Mouse (Mus musculus) c-Kit-positive CD71-negative TER-119-negative erythroid progenitor cells, embryonic 14.5 days (primary cell): Measurements from ENCODE around the gene Daw1.

ENCODE experiments used
- DNase-seq: peaks from one replicate; pipeline ENCODE4 v3.0.0-alpha.2; 2013; ENCODE audit warnings: low read depth

The Daw1 gene

DNA sequence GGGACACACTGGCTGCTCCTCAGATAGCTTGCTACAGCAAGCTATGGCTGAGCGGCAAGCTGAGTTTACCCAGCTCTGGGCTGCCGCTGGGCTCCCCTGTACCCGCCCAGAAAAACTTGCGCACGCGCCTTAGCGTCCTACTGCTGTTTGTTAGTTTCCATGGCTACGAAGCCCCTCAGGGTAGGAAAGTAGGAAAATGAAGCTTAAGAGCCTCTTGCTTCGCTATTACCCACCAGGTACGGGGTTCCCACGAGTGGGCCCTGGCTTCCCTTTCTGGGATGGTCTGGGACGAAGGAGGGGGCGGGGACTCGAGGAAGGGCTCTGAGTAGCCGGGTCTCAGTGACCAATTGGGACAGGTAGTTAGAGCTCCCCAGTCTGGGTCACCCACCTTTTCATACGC, at the start of gene Daw1:
Daw1 (plus strand) TSS at position 150 of the 400 bp plus-strand sequence.
- DNase-seq = peak; percentile 54

DNA sequence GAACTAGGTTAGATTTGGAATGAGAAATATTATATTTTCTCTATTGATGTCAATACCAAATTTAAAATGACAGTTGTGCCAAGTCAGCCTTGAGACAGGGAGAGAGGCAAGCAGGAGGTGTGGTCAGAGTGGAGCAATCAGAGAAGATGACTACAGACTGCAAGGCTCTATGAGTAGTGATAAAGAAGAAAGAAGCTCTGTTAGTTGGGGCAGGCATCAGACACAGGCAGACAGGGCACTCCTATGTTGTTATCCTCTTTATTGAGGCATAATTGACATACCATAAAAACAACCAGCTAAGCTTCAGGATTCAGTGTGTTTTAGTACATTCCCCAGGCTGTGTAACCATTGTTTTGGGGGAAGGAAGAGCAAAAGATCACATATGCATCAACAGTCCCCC, 48.6 kb upstream of the Daw1 start:
- DNase-seq = no peak

DNA sequence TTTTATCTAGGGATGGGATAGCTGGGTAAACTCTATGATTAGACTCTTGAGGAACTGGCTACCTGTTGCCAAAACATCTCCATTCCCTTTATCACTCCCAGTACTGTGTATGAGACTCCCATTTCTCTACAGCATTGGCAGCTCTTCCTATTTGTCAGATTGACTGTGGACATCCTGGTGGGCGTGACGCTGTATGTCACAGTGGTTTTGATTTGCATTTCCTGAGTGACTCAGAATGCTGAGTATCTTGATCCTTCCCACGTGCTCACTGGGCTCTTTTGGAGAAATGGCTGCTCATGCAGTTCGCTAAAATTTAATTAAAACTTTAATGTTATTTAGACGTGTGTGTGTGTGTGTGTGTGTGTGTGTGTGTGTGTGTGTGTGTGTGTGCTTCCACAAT, 47.8 kb upstream of the Daw1 start:
- DNase-seq = no peak

GRCm38 (mm10) chr1:83116447-83117137, 43.0 kb upstream of the Daw1 start, which contains the start of gene Ccl20:
TSS of gene Ccl20 (plus strand) at chr1:83116766.
- DNase-seq = no peak

DNA sequence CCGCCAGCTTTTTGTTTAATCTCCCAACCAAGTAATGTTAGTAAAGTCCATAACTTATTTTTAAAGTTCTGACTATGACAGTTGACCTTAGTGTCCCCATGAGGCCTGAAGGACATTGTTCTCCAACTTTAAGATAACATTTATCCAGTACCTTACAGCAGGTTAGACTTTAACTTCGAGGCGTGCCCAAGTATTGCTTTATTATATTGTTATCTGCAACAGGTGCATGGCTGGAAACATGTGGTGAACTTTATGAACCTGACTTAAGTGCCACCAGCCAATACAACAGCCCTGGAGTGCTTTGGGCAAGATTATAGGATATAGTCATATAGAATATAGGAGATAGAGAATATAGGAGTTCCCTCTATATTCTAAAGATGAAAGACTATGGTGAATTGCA, 42.3 kb upstream of the Daw1 start:
- DNase-seq = no peak

DNA sequence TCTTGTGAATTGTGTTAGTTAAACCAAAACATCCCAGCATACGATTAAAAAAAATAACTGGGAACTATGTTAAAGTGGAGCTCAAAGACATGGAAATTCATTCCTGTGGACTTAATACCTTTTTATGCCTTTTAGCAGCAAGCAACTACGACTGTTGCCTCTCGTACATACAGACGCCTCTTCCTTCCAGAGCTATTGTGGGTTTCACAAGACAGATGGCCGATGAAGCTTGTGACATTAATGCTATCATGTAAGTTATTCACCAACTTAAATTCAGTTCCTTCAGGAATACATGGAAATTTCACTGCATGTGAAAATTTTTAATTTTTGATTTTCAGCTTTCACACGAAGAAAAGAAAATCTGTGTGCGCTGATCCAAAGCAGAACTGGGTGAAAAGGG, 41.9 kb upstream of the Daw1 start:
- DNase-seq = no peak

- no peak for DNase-seq
Measured at GRCm38 (mm10) chr1:83119903-83120302, 39.6 kb upstream of the Daw1 start.

DNA sequence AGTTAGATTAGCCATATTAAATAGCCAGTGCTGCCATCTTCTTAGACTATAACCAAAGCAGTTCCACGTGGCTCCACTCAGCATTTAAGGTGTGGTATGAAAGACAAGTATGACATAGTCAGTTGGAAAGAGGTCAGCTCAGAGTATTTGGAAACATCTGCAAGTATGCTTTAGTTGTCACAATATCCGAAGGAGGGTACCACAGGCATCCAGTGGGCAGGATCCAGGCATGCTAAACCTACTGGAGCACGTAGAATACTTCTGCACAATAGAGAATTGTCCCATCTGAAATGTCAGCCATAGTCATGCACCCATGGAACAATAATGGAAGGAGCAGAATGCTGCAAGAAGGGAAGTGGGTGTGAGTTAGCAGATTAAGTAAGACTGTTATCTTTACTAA, 39.2 kb upstream of the Daw1 start:
- no peak for DNase-seq

- no peak for DNase-seq
Measured at GRCm38 (mm10) chr1:83123201-83123600, 36.4 kb upstream of the Daw1 start.

DNA sequence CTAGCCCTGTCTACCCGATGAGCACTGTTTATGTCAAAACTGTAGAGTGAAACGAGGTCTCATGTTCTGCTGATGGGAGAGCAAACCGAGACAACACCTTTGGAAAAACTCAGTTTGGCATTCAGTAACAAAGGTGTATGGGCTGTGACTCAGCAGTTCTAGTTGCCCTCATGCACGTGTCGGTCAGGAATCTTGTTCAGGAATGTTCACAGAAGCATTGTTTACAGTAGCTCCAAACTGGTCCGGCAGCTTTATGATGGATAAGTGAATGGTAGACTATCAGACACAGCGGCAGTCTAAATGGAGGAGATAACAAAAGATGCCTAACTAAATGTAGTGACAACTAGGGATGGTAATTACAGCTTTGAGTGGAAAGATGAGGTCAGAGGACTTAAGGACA, 23.7 kb upstream of the Daw1 start:
- DNase-seq = no peak

DNA sequence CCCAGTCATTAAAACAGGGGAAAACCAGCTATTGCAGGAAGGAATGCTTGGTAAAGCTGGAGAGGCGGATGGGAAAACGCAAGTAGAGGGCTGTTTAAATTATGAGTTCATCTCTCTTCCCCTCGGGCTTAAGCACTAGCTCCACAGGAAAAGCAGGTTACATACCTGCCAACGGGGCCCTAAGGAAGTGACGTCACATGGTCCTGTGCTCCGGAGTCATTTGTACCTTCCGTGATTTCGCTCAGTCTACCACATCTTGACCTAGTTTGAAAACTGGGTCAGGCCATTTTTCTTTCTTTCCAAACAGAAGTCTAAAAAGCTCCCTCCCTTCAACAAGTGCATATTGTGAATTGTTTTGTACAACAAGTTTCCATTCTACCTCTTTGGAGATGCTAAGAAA, 21.7 kb upstream of the Daw1 start:
- DNase-seq = no peak

- DNase-seq = no peak
Measured at GRCm38 (mm10) chr1:83138721-83139120, 20.8 kb upstream of the Daw1 start.

DNA sequence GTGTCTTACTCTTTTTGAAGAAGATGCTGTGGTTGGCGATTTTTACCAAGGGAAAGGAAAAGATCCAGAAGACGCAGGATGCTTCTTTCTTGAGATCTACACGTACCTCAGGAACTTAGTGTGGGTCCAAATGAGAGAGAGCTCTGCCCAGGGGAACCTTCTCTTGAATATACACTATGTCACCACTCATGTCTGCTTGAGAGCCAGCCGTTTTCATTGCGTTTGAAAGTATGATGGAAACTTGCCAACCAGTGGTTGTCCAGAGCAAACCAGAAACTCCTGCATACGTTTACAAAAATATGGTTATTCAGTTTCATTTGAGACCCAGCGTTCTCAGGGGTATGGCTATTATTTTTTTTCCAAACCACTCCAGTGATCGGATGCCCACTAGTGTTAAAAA, 18.0 kb upstream of the Daw1 start:
- no peak for DNase-seq

DNA sequence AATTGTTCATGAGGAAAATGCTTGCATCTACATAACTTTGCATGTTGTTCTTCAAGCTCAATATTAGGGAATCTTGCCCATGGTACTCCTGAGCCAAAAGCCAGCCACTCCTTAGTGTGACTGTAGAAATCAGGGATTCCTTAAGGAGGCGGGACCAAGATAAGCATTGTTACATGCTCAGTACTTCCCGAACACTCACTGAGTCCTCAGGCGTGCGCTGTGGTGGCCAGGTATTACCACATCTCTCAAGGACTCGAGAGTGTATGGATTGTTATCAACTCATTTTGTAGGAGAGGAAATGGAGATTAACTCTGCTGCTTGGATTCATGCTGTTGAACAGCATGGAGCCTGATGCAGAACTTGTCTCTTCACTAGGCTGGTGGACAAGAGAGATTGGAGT, 17.5 kb upstream of the Daw1 start:
- DNase-seq = no peak

DNA sequence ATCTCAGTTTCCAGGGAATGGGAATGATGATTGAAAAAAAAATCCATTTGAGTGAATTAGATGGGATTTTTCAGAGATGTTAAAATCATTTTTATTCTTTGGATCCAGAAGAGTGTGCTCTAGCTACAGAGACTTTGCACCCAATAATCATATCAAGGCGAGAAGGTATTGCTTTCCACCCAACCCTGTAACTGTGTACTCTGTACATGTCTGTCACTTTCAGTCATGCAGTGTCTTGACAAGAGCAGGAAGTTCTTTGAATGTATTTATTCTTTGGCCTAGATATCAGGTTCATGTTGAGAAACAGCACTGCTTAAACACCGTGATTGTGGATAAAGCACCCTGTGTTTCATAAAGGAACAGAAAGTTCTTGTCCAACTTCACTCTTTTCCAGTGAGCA, 13.0 kb upstream of the Daw1 start:
- no peak for DNase-seq

DNA sequence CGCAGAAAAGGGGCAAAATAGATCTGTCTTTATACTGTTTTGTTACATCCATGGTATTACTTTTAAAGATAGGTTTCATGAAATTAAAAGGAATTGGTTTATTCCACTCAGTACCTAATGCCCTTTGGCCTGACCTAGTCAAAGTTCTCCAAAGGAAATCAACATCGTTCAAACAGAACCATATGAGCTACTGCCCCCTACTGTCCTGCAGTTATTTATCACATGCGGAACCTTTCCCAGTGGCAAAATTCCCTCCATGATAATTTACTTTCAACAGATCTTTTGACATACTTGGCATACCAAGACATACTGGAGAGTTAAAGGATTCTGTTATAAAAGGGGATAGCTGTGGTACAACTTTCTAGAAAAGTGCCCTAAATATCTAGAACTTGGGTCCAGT, 9.3 kb upstream of the Daw1 start:
- DNase-seq = no peak

DNA sequence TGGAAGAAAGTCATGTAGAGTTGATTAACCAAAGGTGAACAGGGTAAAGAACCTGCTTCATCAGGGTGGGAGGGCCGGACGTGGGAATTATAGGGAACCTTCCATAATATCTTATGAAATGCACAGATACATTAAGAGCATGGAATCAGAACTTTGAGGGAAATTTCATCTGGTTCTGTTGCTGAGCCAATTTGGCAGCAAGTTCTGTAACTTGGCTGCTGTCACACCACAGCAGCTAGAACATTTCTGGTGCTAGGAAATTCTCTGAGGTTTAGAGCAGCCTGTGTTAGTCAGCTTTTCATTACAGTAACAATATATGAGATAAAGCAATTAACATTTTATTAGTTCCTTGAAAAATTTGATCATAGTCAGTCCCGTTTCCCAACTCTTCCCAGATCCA, 6.6 kb upstream of the Daw1 start:
- no peak for DNase-seq

DNA sequence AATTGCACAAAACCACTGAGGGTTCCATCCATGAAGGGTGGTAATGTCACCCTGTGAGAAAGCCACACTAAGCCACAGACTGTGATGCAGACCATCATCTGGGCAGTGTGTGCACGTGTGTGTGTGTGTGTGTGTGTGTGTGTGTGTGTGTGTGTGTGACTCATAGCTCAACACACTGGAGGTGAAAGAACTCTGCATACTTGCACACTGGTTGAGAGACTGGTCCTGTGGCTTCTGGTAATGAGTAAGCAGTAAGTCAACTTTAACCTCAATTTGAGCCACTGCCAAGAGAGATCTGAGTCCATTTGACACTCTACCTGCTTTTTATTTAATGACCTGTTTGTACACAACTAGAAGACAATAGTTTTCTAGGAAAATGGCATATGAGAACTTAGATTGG, 2.7 kb upstream of the Daw1 start:
- DNase-seq = no peak

DNA sequence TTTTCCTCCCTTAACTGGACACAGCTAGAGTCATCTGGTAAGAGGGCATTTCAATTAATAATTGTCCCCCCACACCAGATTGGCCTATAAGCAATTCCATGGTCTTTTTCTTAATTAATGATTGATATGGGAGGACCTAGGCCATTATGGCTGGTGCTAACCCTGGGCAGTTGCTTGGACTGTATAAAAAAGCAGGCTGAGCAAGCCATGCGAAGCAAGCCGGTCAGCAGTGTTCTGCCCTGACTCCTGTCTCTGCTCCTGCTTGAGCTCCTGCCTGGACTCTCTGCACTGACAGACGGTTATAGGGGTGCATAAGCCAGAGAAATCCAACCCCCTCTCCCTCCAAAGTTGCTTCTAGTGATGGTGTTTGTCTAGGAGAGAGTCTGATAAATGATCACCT, 2.1 kb downstream of the Daw1 start:
- no peak for DNase-seq

- no peak for DNase-seq
Measured at GRCm38 (mm10) chr1:83164027-83164426, 4.5 kb downstream of the Daw1 start.

DNA sequence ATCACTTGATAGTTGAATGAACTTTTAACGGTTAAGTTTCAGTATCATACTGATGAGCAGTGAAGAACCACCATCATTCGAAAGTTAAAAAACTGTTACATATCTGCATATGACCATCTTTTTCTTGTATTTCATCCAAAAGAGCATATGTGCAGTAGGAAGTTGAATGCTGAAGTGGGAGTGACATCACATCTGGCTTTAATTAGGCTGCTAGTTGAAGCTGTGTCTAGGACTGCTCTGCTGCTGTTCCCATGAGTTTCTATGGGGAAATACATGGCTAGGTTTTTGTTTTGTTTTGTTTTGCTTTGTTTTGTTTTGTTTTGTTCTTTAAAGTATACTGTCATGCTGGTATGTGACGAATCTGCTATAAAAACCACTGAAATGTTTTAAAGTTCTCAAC, 9.6 kb downstream of the Daw1 start:
- DNase-seq = no peak

GRCm38 (mm10) chr1:83175985-83176384, 16.4 kb downstream of the Daw1 start:
- no peak for DNase-seq

- DNase-seq = no peak
Measured at GRCm38 (mm10) chr1:83179531-83179930, 20.0 kb downstream of the Daw1 start.

GRCm38 (mm10) chr1:83181418-83181817, 21.9 kb downstream of the Daw1 start:
- DNase-seq = no peak

- DNase-seq = peak; percentile 16
Measured at GRCm38 (mm10) chr1:83187154-83187553, 27.6 kb downstream of the Daw1 start.
